Mouse (Mus musculus) lung, embryonic 14.5 days (tissue): ENCODE results near the gene Slc17a7. TPM values are rescaled to one million over a fixed set of nuclear protein-coding genes. Genes with fewer than 3 reads are reported as not detected.
A peak's percentile ranks its signal among the peaks of the same experiment; 100 is the strongest.

ENCODE experiments used
- ATAC-seq: fragments of 200-750 bp; cut with Nextera tagmentation; 2 replicates; pipeline ENCODE4 v1.8.0; 2017; ENCODE audit warnings: mild to moderate bottlenecking, moderate TSS enrichment, moderate library complexity; ENCODE audit not compliant: insufficient read depth
- DNase-seq: peaks from one replicate; pipeline ENCODE4 v3.0.0-alpha.2; 2015
- H3K27ac ChIP-seq: fragments of 300-500 bp; sonication (generic); 2 replicates; pipeline ENCODE4 v1.5.1; 2014; ENCODE audit warnings: low read depth, mild to moderate bottlenecking, moderate library complexity
- H3K27me3 ChIP-seq: fragments of 300-500 bp; sonication (generic); 2 replicates; pipeline ENCODE4 v1.6.1; 2014; ENCODE audit warnings: low read length, control low read depth; ENCODE audit not compliant: insufficient read depth
- H3K36me3 ChIP-seq: fragments of 300-500 bp; sonication (generic); 2 replicates; pipeline ENCODE4 v1.6.1; 2014; ENCODE audit warnings: control low read depth; ENCODE audit not compliant: insufficient read depth
- H3K4me1 ChIP-seq: fragments of 300-500 bp; sonication (generic); 2 replicates; pipeline ENCODE4 v1.6.1; 2014; ENCODE audit warnings: antibody characterized with exemption, control low read depth; ENCODE audit not compliant: insufficient read depth
- H3K4me2 ChIP-seq: fragments of 300-500 bp; sonication (generic); 2 replicates; pipeline ENCODE4 v1.6.1; 2014; ENCODE audit warnings: mild to moderate bottlenecking
- H3K4me3 ChIP-seq: fragments of 300-500 bp; sonication (generic); 2 replicates; pipeline ENCODE4 v1.5.1; 2014; ENCODE audit warnings: low read depth, low read length
- H3K9ac ChIP-seq: fragments of 300-500 bp; sonication (generic); 2 replicates; pipeline ENCODE4 v1.6.1; 2014
- H3K9me3 ChIP-seq: fragments of 300-500 bp; sonication (generic); 2 replicates; pipeline ENCODE4 v1.6.1; 2016; ENCODE audit warnings: low read depth, low read length, control low read depth
- CTCF ChIP-seq: IDR thresholded peaks from 2 replicates; pipeline ENCODE4 v1.5.1; 2016; ENCODE audit warnings: antibody characterized with exemption, low read depth
- WGBS: fragments of 180-500 bp; shearing (Covaris S2); extraction: QIAGEN DNeasy Blood & Tissue Kit; methylation state at CpG from one replicate; pipeline ENCODE4 v1.1.7; 2014; 5-methylcytosine and 5-hydroxymethylcytosine counted together
- polyA plus RNA-seq: library from polyadenylated mRNA; unstranded; fragments of >200 nt; fragmentation: Nextera tagmentation; extraction: Ambion mirVana; gene quantifications from 2 replicates; pipeline ENCODE4 v1.2.1, GENCODE M21; 2014

The Slc17a7 gene
- polyA plus RNA-seq, 1 experiment from 2014 or later: 0.09 TPM

GRCm38 (mm10) chr7:45175929-45176328, 12.2 kb downstream of the Slc17a7 start:
- no peak overlapping the region for H3K9ac ChIP-seq

DNA sequence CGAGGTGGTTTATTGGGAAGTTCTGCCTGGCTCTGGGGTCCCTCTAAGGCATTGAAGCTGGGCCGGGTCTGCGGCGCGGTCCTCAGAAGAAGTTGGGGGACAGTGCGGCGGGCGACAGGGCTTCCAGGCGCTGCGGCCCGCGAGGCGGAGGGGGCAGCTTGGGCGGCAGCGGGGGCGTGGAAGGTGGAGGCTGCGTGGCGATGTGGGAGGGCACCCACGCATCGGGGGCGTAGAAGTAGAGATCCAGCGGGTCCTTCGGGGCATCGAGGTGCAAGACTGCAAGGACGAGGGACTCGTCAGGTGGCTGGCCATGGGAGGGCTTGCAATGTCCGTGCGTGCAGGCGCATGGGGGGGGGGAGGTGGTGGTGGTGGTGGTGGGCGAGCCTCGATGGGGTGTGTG, 12.6 kb downstream of the Slc17a7 start:
- ATAC-seq (no peak), DNase-seq (no peak)
- no peak for TF ChIP-seq CTCF
- Histone ChIP-seq H3K27me3 (peaks cover 76% of the 10 kb centered on the region), H3K4me3 (peak overlapping the region; percentile 17; the same call in 1 of the 2 replicates), H3K36me3 (no peaks in the 10 kb centered on the region), H3K27ac (no peak overlapping the region), H3K9ac (no peak overlapping the region), H3K4me1 (no peaks in the 10 kb centered on the region), H3K9me3 (no peaks in the 10 kb centered on the region), H3K4me2 (peak overlapping the region; percentile 33)
- WGBS: 3% methylated on average over 31 of the region's 31 CpGs

More at GRCm38 (mm10) chr7:45175929-45176328, 12.2 kb downstream of the Slc17a7 start:
- WGBS: 1% methylated on average over 23 of the region's 23 CpGs
- H3K4me2 ChIP-seq: peak overlapping the region; percentile 33
- H3K4me3 ChIP-seq: peak overlapping the region; percentile 17; the same call in 1 of the 2 replicates
- no peaks in the 10 kb centered on the region for H3K9me3 ChIP-seq
- ATAC-seq (no peak), DNase-seq (no peak)
- no peak for TF ChIP-seq CTCF
- peaks cover 71% of the 10 kb centered on the region for H3K27me3 ChIP-seq
- H3K4me1 ChIP-seq: no peaks in the 10 kb centered on the region
- no peaks in the 10 kb centered on the region for H3K36me3 ChIP-seq
- no peak overlapping the region for H3K27ac ChIP-seq

DNA sequence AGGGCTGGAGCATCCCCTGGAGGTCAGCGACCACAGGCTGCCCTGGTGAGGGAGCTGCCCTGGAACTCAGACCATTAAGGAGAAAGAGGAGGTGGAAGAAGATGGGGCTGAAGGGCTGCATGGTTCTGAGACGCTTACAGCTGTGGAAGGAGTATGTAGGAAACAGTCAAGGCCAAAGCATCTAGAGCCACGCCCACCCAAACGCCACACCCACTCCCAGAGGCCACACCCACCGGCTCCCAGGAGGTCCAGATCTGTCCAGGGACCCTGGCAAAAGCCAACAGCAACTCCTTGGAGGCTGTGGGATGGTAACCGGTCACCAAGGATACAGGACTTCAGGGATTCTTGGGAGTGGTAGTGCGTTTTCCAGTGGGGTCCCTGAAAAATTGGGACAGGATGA, 14.8 kb downstream of the Slc17a7 start:
- Histone ChIP-seq H3K36me3 (no peaks in the 10 kb centered on the region), H3K9me3 (no peaks in the 10 kb centered on the region), H3K4me3 (no peak overlapping the region), H3K27me3 (peaks cover 98% of the 10 kb centered on the region), H3K9ac (no peak overlapping the region), H3K27ac (no peak overlapping the region), H3K4me1 (no peaks in the 10 kb centered on the region), H3K4me2 (no peak overlapping the region)
- TF ChIP-seq CTCF: no peak
- DNase-seq: no peak
- no peak for ATAC-seq
- 18% methylated on average over 7 of the region's 7 CpGs for WGBS

DNA sequence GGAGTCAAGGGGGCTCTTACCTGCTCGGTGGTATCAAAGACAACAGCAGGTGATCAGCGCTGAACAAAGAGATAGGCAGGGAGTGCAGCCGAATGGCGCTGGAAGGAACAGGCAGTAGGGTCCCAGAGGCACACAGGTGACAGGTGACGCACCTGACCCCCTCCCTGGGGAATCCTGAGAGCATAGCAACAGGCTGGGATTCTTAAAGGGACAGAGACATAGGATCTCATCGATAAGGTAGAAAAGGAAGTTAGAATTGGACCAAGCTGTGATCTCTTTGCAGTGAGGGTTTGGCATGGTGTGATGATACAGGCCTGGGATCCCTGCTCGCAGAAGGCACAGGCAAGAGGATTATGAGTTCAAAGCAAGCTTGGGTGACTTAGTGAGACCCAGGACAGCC, 15.7 kb downstream of the Slc17a7 start, which contains the start of gene Gfy:
TSS of gene Gfy (minus strand) at position 101 of the 400 bp plus-strand sequence.
- DNase-seq (no peak), ATAC-seq (no peak)
- H3K9ac ChIP-seq: no peak within 1 kb of the TSS
- H3K27ac ChIP-seq: no peak within 1 kb of the TSS
- H3K4me1 ChIP-seq: no peaks in the 10 kb centered on the region
- no peaks in the 10 kb centered on the region for H3K36me3 ChIP-seq
- no peaks in the 10 kb centered on the region for H3K9me3 ChIP-seq
- H3K27me3 ChIP-seq: peaks cover 100% of the 10 kb centered on the region
- TF ChIP-seq CTCF: no peak
- WGBS: 22% methylated on average over 7 of the region's 7 CpGs
- no peak within 1 kb of the TSS for H3K4me2 ChIP-seq
- no peak within 1 kb of the TSS for H3K4me3 ChIP-seq

DNA sequence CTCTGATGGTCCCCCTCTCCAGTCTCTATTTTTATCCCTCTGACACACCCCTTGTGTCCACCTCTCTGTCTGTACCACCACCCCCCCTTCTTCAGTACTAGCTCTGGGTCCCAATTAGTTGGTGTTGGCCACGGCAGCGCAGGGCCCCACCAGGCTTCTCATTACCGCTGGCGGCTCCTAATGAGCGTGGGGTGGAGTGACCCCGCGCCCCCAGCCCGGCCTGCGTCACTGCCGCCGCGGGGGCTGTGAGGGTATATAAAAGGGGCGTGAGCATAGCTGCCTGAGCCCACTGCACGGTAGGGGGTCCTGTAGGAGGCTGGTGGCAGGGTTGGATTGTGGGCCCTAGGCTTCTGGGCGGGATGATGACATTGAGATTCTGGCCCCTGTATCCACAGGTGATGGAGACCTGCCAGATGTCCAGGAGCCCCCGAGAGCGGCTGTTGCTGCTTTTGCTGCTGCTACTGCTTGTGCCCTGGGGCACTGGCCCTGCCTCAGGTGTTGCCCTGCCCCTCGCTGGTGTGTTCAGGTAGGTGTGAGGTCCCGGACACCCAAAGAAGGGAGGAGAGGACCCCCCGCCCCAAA, 17.2 kb downstream of the Slc17a7 start, which contains the start of gene Pth2:
TSS of gene Pth2 (plus strand) at position 100 of the 582 bp plus-strand sequence.
- no peak for TF ChIP-seq CTCF
- Histone ChIP-seq H3K36me3 (no peaks in the 10 kb centered on the region), H3K27me3 (peaks cover 98% of the 10 kb centered on the region), H3K4me1 (no peaks in the 10 kb centered on the region), H3K9me3 (no peaks in the 10 kb centered on the region), H3K9ac (no peak within 1 kb of the TSS), H3K4me3 (0 out of 2 replicates have a peak within 1 kb of the TSS, but pooled peaks have one; percentile 8), H3K4me2 (peak within 1 kb of the TSS; percentile 61; the same call in 1 of the 2 replicates), H3K27ac (no peak within 1 kb of the TSS)
- WGBS: 19% methylated on average over 20 of the region's 20 CpGs
- no peak for ATAC-seq
- no peak for DNase-seq

- peak overlapping the region; percentile 61; the same call in 1 of the 2 replicates for H3K4me2 ChIP-seq
- TF ChIP-seq CTCF: no peak
- H3K4me3 ChIP-seq: 0 out of 2 replicates have a peak overlapping the region, but pooled peaks have one; percentile 8
- no peak overlapping the region for H3K9ac ChIP-seq
- H3K27me3 ChIP-seq: peaks cover 98% of the 10 kb centered on the region
- DNase-seq: no peak
- 6% methylated on average over 35 of the region's 35 CpGs for WGBS
- H3K9me3 ChIP-seq: no peaks in the 10 kb centered on the region
- peak; percentile 2; the same call in 1 of the 2 replicates for ATAC-seq
- no peaks in the 10 kb centered on the region for H3K36me3 ChIP-seq
- H3K4me1 ChIP-seq: no peaks in the 10 kb centered on the region
- H3K27ac ChIP-seq: no peak overlapping the region
Observed at GRCm38 (mm10) chr7:45181540-45181939, 17.8 kb downstream of the Slc17a7 start.

- Histone ChIP-seq H3K4me2 (peak overlapping the region; percentile 61), H3K36me3 (no peaks in the 10 kb centered on the region), H3K9ac (peak overlapping the region; percentile 28), H3K4me3 (peak overlapping the region; percentile 30), H3K27ac (no peak overlapping the region), H3K27me3 (peaks cover 98% of the 10 kb centered on the region), H3K9me3 (no peaks in the 10 kb centered on the region), H3K4me1 (no peaks in the 10 kb centered on the region)
- under 1% methylated on average over 34 of the region's 34 CpGs for WGBS
- ATAC-seq (peak; percentile 95), DNase-seq (peak; percentile 96)
- no peak for TF ChIP-seq CTCF
Observed at GRCm38 (mm10) chr7:45182199-45182601, 18.5 kb downstream of the Slc17a7 start.
